Mouse (Mus musculus) liver, embryonic 12.5 days (tissue): ENCODE measurements at regions not wholly inside any gene's neighbourhood (a gene's known extent, or its start where the extent isn't known, plus 50 kb on each side); places are given as distances from the start of the nearest gene placed in this dataset.

Experiments
- ATAC-seq: fragments of 200-750 bp; cut with Nextera tagmentation; 2 replicates; pipeline ENCODE4 v1.8.0; 2017; ENCODE audit warnings: moderate number of reproducible peaks, mild to moderate bottlenecking, moderate library complexity
- H3K27ac ChIP-seq: fragments of 300-500 bp; sonication (generic); 2 replicates; pipeline ENCODE4 v1.5.1; 2016; ENCODE audit warnings: mild to moderate bottlenecking
- H3K27me3 ChIP-seq: fragments of 300-500 bp; sonication (generic); replicated peaks from 2 replicates; pipeline ENCODE4 v1.6.1; 2016; ENCODE audit warnings: mild to moderate bottlenecking, moderate library complexity
- H3K36me3 ChIP-seq: fragments of 300-500 bp; sonication (generic); 2 replicates; pipeline ENCODE4 v1.6.1; 2016; ENCODE audit warnings: mild to moderate bottlenecking, moderate library complexity
- H3K4me1 ChIP-seq: fragments of 300-500 bp; sonication (generic); 2 replicates; pipeline ENCODE4 v1.6.1; 2016
- H3K4me2 ChIP-seq: fragments of 300-500 bp; sonication (generic); 2 replicates; pipeline ENCODE4 v1.6.1; 2016; ENCODE audit warnings: mild to moderate bottlenecking, moderate library complexity
- H3K4me3 ChIP-seq: fragments of 300-500 bp; sonication (generic); 2 replicates; pipeline ENCODE4 v1.5.1; 2016; ENCODE audit warnings: mild to moderate bottlenecking, moderate library complexity
- H3K9ac ChIP-seq: fragments of 300-500 bp; sonication (generic); 2 replicates; pipeline ENCODE4 v1.6.1; 2016; ENCODE audit warnings: mild to moderate bottlenecking, moderate library complexity
- H3K9me3 ChIP-seq: fragments of 300-500 bp; sonication (generic); replicated peaks from 2 replicates; pipeline ENCODE4 v1.6.1; 2016; ENCODE audit warnings: mild to moderate bottlenecking, moderate library complexity
- WGBS: fragments of 180-500 bp; shearing (Covaris S2); methylation state at CpG from one replicate; pipeline ENCODE4 v1.1.7; 2016; ENCODE audit not compliant: insufficient replicate concordance; 5-methylcytosine and 5-hydroxymethylcytosine counted together

- H3K4me3 ChIP-seq: no peak overlapping the region
- no peak overlapping the region for H3K4me2 ChIP-seq
- no peak overlapping the region for H3K27ac ChIP-seq
- ATAC-seq: no peak
- H3K36me3 ChIP-seq: no peaks in the 10 kb centered on the region
- no peaks in the 10 kb centered on the region for H3K9me3 ChIP-seq
- 61% methylated on average over 5 of the region's 5 CpGs for WGBS
- no peaks in the 10 kb centered on the region for H3K27me3 ChIP-seq
- H3K4me1 ChIP-seq: no peaks in the 10 kb centered on the region
- no peak overlapping the region for H3K9ac ChIP-seq
These were observed 105.6 kb upstream of the Myocd start for GRCm38 (mm10) chr11:65375361-65375760.

GRCm38 (mm10) chr11:65373136-65373535 is 103.3 kb upstream of the Myocd start:
- no peaks in the 10 kb centered on the region for H3K9me3 ChIP-seq
- no peak overlapping the region for H3K9ac ChIP-seq
- no peaks in the 10 kb centered on the region for H3K4me1 ChIP-seq
- no peak overlapping the region for H3K27ac ChIP-seq
- H3K4me2 ChIP-seq: no peak overlapping the region
- H3K27me3 ChIP-seq: no peaks in the 10 kb centered on the region
- no peaks in the 10 kb centered on the region for H3K36me3 ChIP-seq
- no peak overlapping the region for H3K4me3 ChIP-seq
- no peak for ATAC-seq
- WGBS: 64% methylated on average over 4 of the region's 4 CpGs

- Histone ChIP-seq H3K27me3 (no peaks in the 10 kb centered on the region), H3K27ac (no peak overlapping the region), H3K9ac (no peak overlapping the region), H3K4me1 (no peaks in the 10 kb centered on the region), H3K9me3 (no peaks in the 10 kb centered on the region), H3K36me3 (no peaks in the 10 kb centered on the region), H3K4me3 (no peak overlapping the region), H3K4me2 (no peak overlapping the region)
- no peak for ATAC-seq
- 71% methylated on average over 9 of the region's 9 CpGs for WGBS
These were observed 102.6 kb upstream of the Myocd start for GRCm38 (mm10) chr11:65372309-65372811.

- 72% methylated on average over 5 of the region's 5 CpGs for WGBS
- H3K9ac ChIP-seq: no peak overlapping the region
- ATAC-seq: no peak
- H3K27me3 ChIP-seq: no peaks in the 10 kb centered on the region
- no peak overlapping the region for H3K4me2 ChIP-seq
- H3K27ac ChIP-seq: no peak overlapping the region
- H3K9me3 ChIP-seq: no peaks in the 10 kb centered on the region
- H3K36me3 ChIP-seq: no peaks in the 10 kb centered on the region
- no peaks in the 10 kb centered on the region for H3K4me1 ChIP-seq
- H3K4me3 ChIP-seq: no peak overlapping the region
These were observed 98.0 kb upstream of the Myocd start for GRCm38 (mm10) chr11:65367825-65368224.

GRCm38 (mm10) chr11:65366677-65367370 is 97.0 kb upstream of the Myocd start:
- Histone ChIP-seq H3K27ac (no peak overlapping the region), H3K9ac (no peak overlapping the region), H3K36me3 (no peaks in the 10 kb centered on the region), H3K4me2 (no peak overlapping the region), H3K4me1 (no peaks in the 10 kb centered on the region), H3K9me3 (no peaks in the 10 kb centered on the region), H3K27me3 (no peaks in the 10 kb centered on the region), H3K4me3 (no peak overlapping the region)
- ATAC-seq: no peak
- 54% methylated on average over 8 of the region's 8 CpGs for WGBS

GRCm38 (mm10) chr11:65365751-65366559 is 96.2 kb upstream of the Myocd start:
- Histone ChIP-seq H3K36me3 (no peaks in the 10 kb centered on the region), H3K4me2 (no peak overlapping the region), H3K9me3 (no peaks in the 10 kb centered on the region), H3K4me3 (no peak overlapping the region), H3K9ac (no peak overlapping the region), H3K4me1 (no peaks in the 10 kb centered on the region), H3K27ac (no peak overlapping the region), H3K27me3 (no peaks in the 10 kb centered on the region)
- no peak for ATAC-seq
- 69% methylated on average over 12 of the region's 12 CpGs for WGBS

- H3K9ac ChIP-seq: no peak overlapping the region
- ATAC-seq: no peak
- no peaks in the 10 kb centered on the region for H3K36me3 ChIP-seq
- 55% methylated on average over 3 of the region's 3 CpGs for WGBS
- H3K4me3 ChIP-seq: no peak overlapping the region
- H3K9me3 ChIP-seq: no peaks in the 10 kb centered on the region
- H3K27ac ChIP-seq: no peak overlapping the region
- no peaks in the 10 kb centered on the region for H3K27me3 ChIP-seq
- H3K4me2 ChIP-seq: no peak overlapping the region
- no peaks in the 10 kb centered on the region for H3K4me1 ChIP-seq
These were observed 95.1 kb upstream of the Myocd start for GRCm38 (mm10) chr11:65364910-65365309.

GRCm38 (mm10) chr11:65363846-65364245 is 94.1 kb upstream of the Myocd start:
- WGBS: 45% methylated on average over 3 of the region's 3 CpGs
- ATAC-seq: no peak
- Histone ChIP-seq H3K4me2 (no peak overlapping the region), H3K27ac (no peak overlapping the region), H3K36me3 (no peaks in the 10 kb centered on the region), H3K9ac (no peak overlapping the region), H3K27me3 (no peaks in the 10 kb centered on the region), H3K4me3 (no peak overlapping the region), H3K4me1 (no peaks in the 10 kb centered on the region), H3K9me3 (no peaks in the 10 kb centered on the region)

- H3K9me3 ChIP-seq: no peaks in the 10 kb centered on the region
- no peak overlapping the region for H3K27ac ChIP-seq
- no peaks in the 10 kb centered on the region for H3K27me3 ChIP-seq
- WGBS: 52% methylated on average over 5 of the region's 5 CpGs
- H3K4me2 ChIP-seq: no peak overlapping the region
- no peak overlapping the region for H3K4me3 ChIP-seq
- no peak overlapping the region for H3K9ac ChIP-seq
- H3K36me3 ChIP-seq: no peaks in the 10 kb centered on the region
- H3K4me1 ChIP-seq: no peaks in the 10 kb centered on the region
- ATAC-seq: no peak
These were observed 90.9 kb upstream of the Myocd start for GRCm38 (mm10) chr11:65360729-65361128.

GRCm38 (mm10) chr11:65358908-65359307 is 89.1 kb upstream of the Myocd start:
- no peaks in the 10 kb centered on the region for H3K36me3 ChIP-seq
- no peak overlapping the region for H3K27ac ChIP-seq
- H3K4me3 ChIP-seq: no peak overlapping the region
- WGBS: 66% methylated on average over 8 of the region's 8 CpGs
- H3K27me3 ChIP-seq: no peaks in the 10 kb centered on the region
- H3K4me2 ChIP-seq: no peak overlapping the region
- H3K9ac ChIP-seq: no peak overlapping the region
- no peaks in the 10 kb centered on the region for H3K9me3 ChIP-seq
- no peak for ATAC-seq
- H3K4me1 ChIP-seq: no peaks in the 10 kb centered on the region

- no peak overlapping the region for H3K9ac ChIP-seq
- H3K36me3 ChIP-seq: no peaks in the 10 kb centered on the region
- H3K27me3 ChIP-seq: no peaks in the 10 kb centered on the region
- no peak for ATAC-seq
- no peaks in the 10 kb centered on the region for H3K9me3 ChIP-seq
- no peak overlapping the region for H3K4me2 ChIP-seq
- no peaks in the 10 kb centered on the region for H3K4me1 ChIP-seq
- 56% methylated on average over 3 of the region's 3 CpGs for WGBS
- no peak overlapping the region for H3K27ac ChIP-seq
- no peak overlapping the region for H3K4me3 ChIP-seq
These were observed 82.7 kb upstream of the Myocd start for GRCm38 (mm10) chr11:65352516-65352915.

- H3K9me3 ChIP-seq: no peaks in the 10 kb centered on the region
- no peak overlapping the region for H3K4me2 ChIP-seq
- no peaks in the 10 kb centered on the region for H3K36me3 ChIP-seq
- no peaks in the 10 kb centered on the region for H3K27me3 ChIP-seq
- H3K4me3 ChIP-seq: no peak overlapping the region
- WGBS: 41% methylated on average over 5 of the region's 5 CpGs
- no peak overlapping the region for H3K9ac ChIP-seq
- H3K27ac ChIP-seq: no peak overlapping the region
- no peaks in the 10 kb centered on the region for H3K4me1 ChIP-seq
- no peak for ATAC-seq
These were observed 79.2 kb upstream of the Myocd start for GRCm38 (mm10) chr11:65349013-65349412.
